Mouse (Mus musculus) kidney, adult 9 months (tissue): ENCODE measurements at regions not wholly inside any gene's neighbourhood (a gene's known extent, or its start where the extent isn't known, plus 50 kb on each side); places are given as distances from the start of the nearest gene placed in this dataset.

Experiments used
- DNase-seq: peaks from one replicate; pipeline ENCODE4 v3.0.0; 2022

DNA sequence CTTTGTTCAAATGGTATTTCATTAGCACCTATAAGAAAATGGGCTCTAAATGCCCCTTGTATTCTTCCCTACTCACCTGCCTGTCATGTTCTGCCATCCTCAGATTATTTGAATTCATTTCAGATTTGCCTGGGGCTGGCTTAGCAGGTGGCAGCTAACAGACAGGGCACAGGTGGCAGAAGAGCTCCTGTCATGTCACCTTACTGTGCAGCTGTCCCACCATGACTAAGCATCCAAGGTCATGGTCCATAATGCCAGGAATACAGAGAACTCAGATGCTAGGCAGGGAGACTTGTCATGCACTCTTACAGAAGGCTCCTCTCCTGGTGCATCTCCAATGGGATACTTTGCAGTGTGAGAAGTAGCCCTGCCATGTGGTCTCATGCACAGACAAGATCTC, 458.7 kb downstream of the Tmem135 start:
- no peak for DNase-seq

DNA sequence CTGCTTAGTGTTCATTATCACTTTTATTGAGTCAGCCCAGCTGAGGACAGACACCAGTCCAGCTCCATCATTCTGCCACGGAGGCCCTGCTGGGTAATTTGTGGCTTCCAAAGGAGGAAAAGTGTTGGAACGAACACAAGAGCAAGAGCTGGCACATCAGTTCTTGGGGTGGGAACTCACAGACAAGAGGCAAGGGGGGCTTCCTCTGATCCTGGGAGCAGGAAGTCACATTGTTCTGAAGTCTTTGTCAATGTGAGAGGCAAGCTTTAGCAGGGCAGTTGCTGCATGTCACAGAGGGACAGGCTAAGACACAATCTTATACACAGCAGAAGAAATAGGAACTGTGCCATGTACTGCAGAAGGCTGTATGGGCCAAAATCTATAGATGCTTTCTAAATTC, 459.1 kb downstream of the Tmem135 start:
- DNase-seq = peak; percentile 14

DNA sequence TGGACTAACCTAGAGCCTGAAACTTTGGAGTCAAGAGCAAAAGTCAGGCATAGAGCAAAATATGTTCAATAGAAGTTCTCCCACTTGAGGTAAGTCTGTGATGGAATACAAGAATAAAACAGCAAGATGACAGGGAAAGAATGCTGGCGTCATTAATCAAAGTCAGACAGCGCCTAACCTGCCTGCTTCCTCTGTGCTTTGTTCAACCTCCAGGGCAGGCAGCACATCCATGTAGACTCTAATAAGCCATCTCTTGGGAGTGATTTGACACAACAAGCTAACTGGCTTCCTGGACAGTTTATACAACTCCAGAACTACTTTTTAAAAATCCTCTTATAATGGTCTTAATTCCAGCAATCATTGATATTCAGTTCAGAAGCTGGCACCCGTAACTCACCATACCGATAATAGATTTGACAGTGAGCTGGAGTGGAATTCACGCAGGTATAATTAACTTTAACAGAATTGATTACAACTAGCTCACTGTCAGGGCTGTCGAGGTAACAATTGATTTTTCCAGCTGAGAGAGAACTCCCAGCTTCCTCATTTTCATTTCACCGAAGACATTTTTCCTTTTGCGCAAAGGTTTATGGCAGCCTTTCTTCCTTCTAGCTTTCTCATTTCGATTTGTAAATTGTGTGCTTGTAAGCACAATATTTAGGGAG, 462.6 kb downstream of the Tmem135 start:
- DNase-seq = no peak

- DNase-seq = no peak
Measured at GRCm38 (mm10) chr7:88940196-88940595, 463.8 kb downstream of the Tmem135 start.

- no peak for DNase-seq
Measured at GRCm38 (mm10) chr7:88928245-88928795, 475.7 kb downstream of the Tmem135 start.
